Mouse (Mus musculus) right cerebral cortex, postnatal 36 days (tissue): ENCODE results near the gene Sp6.

Experiments
- DNase-seq, 2 experiments: peaks; one replicate each; pipeline ENCODE4 v3.0.0; 2022; ENCODE audit warnings: low spot score in 2 of 2, mixed read lengths in 1 of 2

Sp6 gene

GRCm38 (mm10) chr11:97021873-97022484, 8.8 kb downstream of the Sp6 start:
- no peak for DNase-seq

GRCm38 (mm10) chr11:97024977-97025376, 11.8 kb downstream of the Sp6 start:
- no peak for DNase-seq

GRCm38 (mm10) chr11:97025721-97026344, 12.6 kb downstream of the Sp6 start:
- DNase-seq, result peak in 1 of 2 experiments; percentile 61

- peak in 1 of 2 experiments; percentile 44 for DNase-seq
These were observed 16.7 kb downstream of the Sp6 start, which contains the start of gene Scrn2 for GRCm38 (mm10) chr11:97029686-97030417. Gene Scrn2, plus strand, starts transcription at chr11:97029938.

- no peak for DNase-seq
These were observed 17.2 kb downstream of the Sp6 start for GRCm38 (mm10) chr11:97030426-97030825.

GRCm38 (mm10) chr11:97031977-97032376, 18.8 kb downstream of the Sp6 start:
- no peak for DNase-seq

- no peak for DNase-seq
These were observed 19.3 kb downstream of the Sp6 start for GRCm38 (mm10) chr11:97032499-97032898.

- no peak for DNase-seq
These were observed 20.6 kb downstream of the Sp6 start for GRCm38 (mm10) chr11:97033781-97034180.

- DNase-seq, result peak; percentile 56 to 73
These were observed 22.9 kb downstream of the Sp6 start for GRCm38 (mm10) chr11:97036141-97036540.

- no peak for DNase-seq
These were observed 25.7 kb downstream of the Sp6 start for GRCm38 (mm10) chr11:97038881-97039280.

GRCm38 (mm10) chr11:97040301-97041021, 27.3 kb downstream of the Sp6 start:
- no peak for DNase-seq

- peak; percentile 68 to 71 for DNase-seq
These were observed 28.1 kb downstream of the Sp6 start, which contains the start of the genes Lrrc46 and Mrpl10 for GRCm38 (mm10) chr11:97041022-97041899. Gene Lrrc46, minus strand, starts transcription at chr11:97041407. Gene Mrpl10, plus strand, starts transcription at chr11:97041560.

- DNase-seq, result no peak
These were observed 31.7 kb downstream of the Sp6 start for GRCm38 (mm10) chr11:97044902-97045301.

- no peak for DNase-seq
These were observed 32.7 kb downstream of the Sp6 start for GRCm38 (mm10) chr11:97045861-97046260.

- no peak for DNase-seq
These were observed 35.0 kb downstream of the Sp6 start for GRCm38 (mm10) chr11:97048090-97048650.

GRCm38 (mm10) chr11:97049492-97050085, 36.4 kb downstream of the Sp6 start:
- no peak for DNase-seq

- peak; percentile 62 to 66 for DNase-seq
These were observed 37.2 kb downstream of the Sp6 start, which contains the start of gene Osbpl7 for GRCm38 (mm10) chr11:97050216-97050943. Gene Osbpl7, plus strand, starts transcription at chr11:97050628.

GRCm38 (mm10) chr11:97050944-97051586, 37.9 kb downstream of the Sp6 start:
- no peak for DNase-seq

GRCm38 (mm10) chr11:97052219-97052646, 39.0 kb downstream of the Sp6 start:
- no peak for DNase-seq
